Mouse (Mus musculus): Measurements from ENCODE around the gene Clspn.

Clspn gene

DNA sequence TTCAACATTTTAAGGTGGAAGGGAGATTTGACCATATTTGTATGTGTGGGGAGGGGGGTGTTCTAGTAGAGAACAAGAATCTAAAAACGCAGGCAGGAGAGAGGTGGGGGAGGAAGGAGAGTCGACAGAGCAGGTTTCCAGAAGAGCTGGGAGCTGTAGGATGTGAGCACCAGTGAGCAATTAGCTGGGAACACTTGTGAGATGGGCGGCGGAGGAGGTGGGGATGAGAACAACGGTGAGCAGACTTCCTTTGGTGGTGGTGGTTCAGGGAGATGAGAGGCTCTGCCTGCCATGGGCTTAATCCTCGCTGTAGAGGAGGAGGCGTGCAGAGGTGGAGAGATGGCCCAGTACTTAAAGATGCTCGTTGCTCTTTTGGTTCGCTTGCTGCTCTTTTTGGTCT is 85.2 kb downstream of the Clspn start:
- no peak for DNase-seq

Measured in cerebellum, adult 8-10 months (tissue).